Mouse (Mus musculus) neural tube, embryonic 13.5 days (tissue): ENCODE data around the gene Klk1b26. TPM values are rescaled to one million over a fixed set of nuclear protein-coding genes. Genes with fewer than 3 reads are reported as not detected.
"Not testable (repeated sequence)": the region's sequence is repeated elsewhere in the genome, so short reads cannot be mapped to it uniquely, and the experiment has no call there.

Experiments used
- ATAC-seq: fragments of 200-750 bp; cut with Nextera tagmentation; 2 replicates; pipeline ENCODE4 v1.8.0; 2017; ENCODE audit warnings: low read depth, mild to moderate bottlenecking, moderate TSS enrichment, moderate library complexity
- H3K27ac ChIP-seq: fragments of 300-500 bp; sonication (generic); replicated peaks from 2 replicates; pipeline ENCODE4 v1.5.1; 2015; ENCODE audit warnings: moderate library complexity, mild to moderate bottlenecking, inconsistent platforms
- H3K27me3 ChIP-seq: fragments of 300-500 bp; sonication (generic); 2 replicates; pipeline ENCODE4 v1.6.1; 2015; ENCODE audit warnings: mild to moderate bottlenecking, inconsistent platforms
- H3K36me3 ChIP-seq: fragments of 300-500 bp; sonication (generic); 2 replicates; pipeline ENCODE4 v1.6.1; 2015; ENCODE audit warnings: mild to moderate bottlenecking, inconsistent platforms
- H3K4me1 ChIP-seq: fragments of 300-500 bp; sonication (generic); replicated peaks from 2 replicates; pipeline ENCODE4 v1.6.1; 2015; ENCODE audit warnings: inconsistent platforms
- H3K4me2 ChIP-seq: fragments of 300-500 bp; sonication (generic); 2 replicates; pipeline ENCODE4 v1.6.1; 2015; ENCODE audit warnings: inconsistent platforms, mild to moderate bottlenecking, moderate library complexity
- H3K4me3 ChIP-seq: fragments of 300-500 bp; sonication (generic); 2 replicates; pipeline ENCODE4 v1.5.1; 2015; ENCODE audit warnings: mild to moderate bottlenecking, inconsistent platforms
- H3K9ac ChIP-seq: fragments of 300-500 bp; sonication (generic); 2 replicates; pipeline ENCODE4 v1.6.1; 2015; ENCODE audit warnings: moderate library complexity, mild to moderate bottlenecking, inconsistent platforms
- H3K9me3 ChIP-seq: fragments of 300-500 bp; sonication (generic); 2 replicates; pipeline ENCODE4 v1.6.1; 2016; ENCODE audit warnings: inconsistent platforms
- WGBS: fragments of 180-500 bp; shearing (Covaris S2); methylation state at CpG from one replicate; pipeline ENCODE4 v1.1.7; 2015; 5-methylcytosine and 5-hydroxymethylcytosine counted together
- polyA plus RNA-seq: library from polyadenylated mRNA; unstranded; fragments of >200 nt; fragmentation: Nextera tagmentation; extraction: Ambion mirVana; gene quantifications from 2 replicates; pipeline ENCODE4 v1.2.1, GENCODE M21; 2015

Klk1b26 gene
- not detected in 2 replicates for polyA plus RNA-seq

DNA sequence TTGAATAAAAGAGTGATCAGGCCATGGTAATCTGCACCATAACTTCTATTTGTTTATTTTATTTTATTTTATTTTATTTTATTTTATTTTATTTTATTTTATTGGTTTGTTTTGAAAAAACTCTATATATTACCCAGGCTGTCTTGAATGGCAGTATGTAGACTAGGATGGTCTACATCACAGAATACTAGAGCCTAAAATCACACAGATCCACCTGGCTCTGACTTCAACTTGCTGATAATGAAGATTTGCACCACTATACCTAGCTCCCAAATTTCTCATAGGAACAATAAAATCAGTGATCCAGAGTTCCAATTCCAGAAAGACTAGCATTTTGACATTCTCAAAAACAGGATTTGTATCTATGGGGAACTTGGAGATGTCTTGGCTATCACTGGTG, at the start of gene Klk1b26:
Gene Klk1b26, plus strand, starts transcription at position 301 of the 400 bp plus-strand sequence.
- H3K27me3 ChIP-seq, ATAC-seq, H3K4me1 ChIP-seq, H3K4me3 ChIP-seq, H3K4me2 ChIP-seq, H3K36me3 ChIP-seq, H3K27ac ChIP-seq, H3K9ac ChIP-seq, H3K9me3 ChIP-seq: not testable (repeated sequence)

DNA sequence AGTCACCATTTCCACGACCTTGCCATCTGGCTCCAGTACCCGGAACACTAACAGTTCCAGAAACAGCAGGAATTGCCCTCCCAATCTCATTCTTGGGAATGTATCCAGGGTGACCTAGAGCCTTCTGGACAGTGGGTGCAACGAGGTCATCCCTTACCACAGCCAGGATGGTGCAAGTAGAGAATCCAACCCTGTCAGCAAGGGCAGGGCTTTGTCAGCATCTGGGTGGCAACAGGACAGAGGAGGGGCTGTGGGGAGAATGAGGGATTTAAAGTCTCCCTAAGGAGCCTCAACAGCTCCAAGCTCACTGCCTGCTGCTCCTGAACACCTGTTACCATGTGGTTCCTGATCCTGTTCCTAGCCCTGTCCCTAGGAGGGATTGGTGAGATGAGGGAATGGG, 45.5 kb upstream of the Klk1b26 start, which contains the start of gene Klk1b1:
Gene Klk1b1, plus strand, starts transcription at position 301 of the 400 bp plus-strand sequence.
- H3K4me1 ChIP-seq: no peaks in the 10 kb centered on the region
- H3K4me2 ChIP-seq: no peak within 1 kb of the TSS
- WGBS: 69% methylated on average over 3 of the region's 3 CpGs
- H3K4me3 ChIP-seq: no peak within 1 kb of the TSS
- H3K27ac ChIP-seq: no peak within 1 kb of the TSS
- no peaks in the 10 kb centered on the region for H3K27me3 ChIP-seq
- no peak for ATAC-seq
- H3K36me3 ChIP-seq: no peaks in the 10 kb centered on the region
- H3K9ac ChIP-seq: no peak within 1 kb of the TSS
- no peaks in the 10 kb centered on the region for H3K9me3 ChIP-seq

DNA sequence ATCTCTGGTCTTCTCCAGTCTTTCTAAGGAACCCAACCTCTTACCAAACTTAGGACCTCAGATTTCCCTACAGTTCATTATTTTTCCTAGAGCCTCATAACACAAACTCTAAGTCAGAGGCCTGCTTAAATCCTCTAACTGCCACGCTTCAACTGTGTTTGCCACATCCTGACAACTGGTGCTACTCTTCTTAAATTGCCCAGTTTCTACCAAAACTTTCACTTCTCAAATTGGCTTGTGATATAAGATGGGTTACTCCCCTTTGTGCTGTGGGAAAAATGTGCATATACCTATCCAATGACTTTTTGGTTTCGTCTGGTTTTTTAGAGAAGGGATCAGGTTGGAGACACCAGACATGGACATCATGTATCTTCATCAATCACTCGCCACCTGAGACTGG, 44.9 kb upstream of the Klk1b26 start:
- no peak for ATAC-seq
- no peaks in the 10 kb centered on the region for H3K27me3 ChIP-seq
- H3K4me3 ChIP-seq: no peak overlapping the region
- no peaks in the 10 kb centered on the region for H3K9me3 ChIP-seq
- H3K4me1 ChIP-seq: no peaks in the 10 kb centered on the region
- H3K27ac ChIP-seq: no peak overlapping the region
- H3K4me2 ChIP-seq: no peak overlapping the region
- WGBS: 87% methylated on average over 3 of the region's 3 CpGs
- H3K36me3 ChIP-seq: no peaks in the 10 kb centered on the region
- H3K9ac ChIP-seq: no peak overlapping the region

DNA sequence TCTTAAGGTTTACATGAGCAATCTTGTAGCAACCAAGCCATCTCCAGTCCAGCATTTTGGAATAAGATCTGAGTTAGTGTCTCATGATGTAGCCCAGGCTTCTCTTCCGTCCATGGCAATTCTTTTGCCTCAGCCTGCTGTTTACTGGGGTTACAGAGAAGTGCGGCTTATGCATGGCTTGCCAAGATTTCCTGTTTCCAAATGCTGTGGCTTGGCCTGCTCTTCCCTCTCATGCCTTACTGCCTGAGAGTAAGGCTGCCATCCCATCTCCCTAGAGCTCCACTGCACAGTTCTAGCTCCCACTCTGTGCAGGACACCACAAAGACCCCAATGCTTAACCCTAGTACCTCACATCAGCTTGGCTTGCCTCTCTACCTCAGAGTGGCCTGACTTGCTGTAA, 44.4 kb upstream of the Klk1b26 start:
- Histone ChIP-seq H3K4me3 (no peak overlapping the region), H3K27ac (no peak overlapping the region), H3K9me3 (no peaks in the 10 kb centered on the region), H3K36me3 (no peaks in the 10 kb centered on the region), H3K4me1 (no peaks in the 10 kb centered on the region), H3K4me2 (no peak overlapping the region), H3K27me3 (no peaks in the 10 kb centered on the region), H3K9ac (no peak overlapping the region)
- WGBS: 96% methylated on average over 2 of the region's 2 CpGs
- ATAC-seq: no peak

DNA sequence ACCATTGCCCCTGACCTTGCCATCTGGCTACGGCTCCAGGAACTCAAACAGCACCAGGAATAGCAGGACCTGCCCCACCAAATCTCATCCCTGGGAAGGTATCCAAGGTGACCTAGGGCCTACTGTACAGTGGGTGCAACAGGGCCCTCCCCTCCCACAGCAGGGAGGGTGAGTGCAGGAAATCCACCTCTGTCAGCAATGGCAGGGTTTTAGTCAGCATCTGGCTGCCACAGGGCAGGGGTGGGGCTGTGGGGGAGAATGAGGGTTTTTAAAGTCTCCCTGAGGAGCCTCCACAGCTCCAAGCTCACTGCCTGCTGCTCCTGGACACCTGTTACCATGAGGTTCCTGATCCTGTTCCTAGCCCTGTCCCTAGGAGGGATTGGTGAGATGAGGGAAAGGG, 36.2 kb upstream of the Klk1b26 start, which contains the start of gene Klk1b9:
Gene Klk1b9, plus strand, starts transcription at position 301 of the 400 bp plus-strand sequence.
- H3K36me3 ChIP-seq, H3K4me2 ChIP-seq, H3K4me1 ChIP-seq, H3K9ac ChIP-seq, H3K9me3 ChIP-seq, H3K27ac ChIP-seq, ATAC-seq, H3K27me3 ChIP-seq, H3K4me3 ChIP-seq: not testable (repeated sequence)
- 69% methylated on average over 1 of the region's 1 CpGs for WGBS

DNA sequence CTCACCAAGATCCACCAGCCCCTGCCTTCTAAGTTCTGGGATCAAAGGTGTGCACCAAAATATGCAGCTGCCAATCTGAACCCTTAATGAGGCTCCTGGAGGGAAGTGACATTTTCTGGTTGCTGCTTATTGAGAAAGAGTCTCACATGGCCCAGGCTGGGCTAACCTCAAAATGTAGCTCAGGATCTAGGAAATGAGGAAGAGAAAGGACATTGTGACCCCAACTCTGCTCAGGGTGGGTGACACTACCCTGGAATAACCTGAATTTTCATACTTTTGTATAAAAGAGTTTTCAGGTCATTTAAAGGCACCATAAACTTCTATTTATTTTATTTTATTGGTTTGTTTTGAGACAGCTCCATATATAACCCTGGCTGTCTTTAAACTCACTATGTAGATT, 26.3 kb upstream of the Klk1b26 start:
- H3K9ac ChIP-seq: no peak overlapping the region
- H3K27ac ChIP-seq: no peak overlapping the region
- no peak overlapping the region for H3K4me3 ChIP-seq
- no peaks in the 10 kb centered on the region for H3K9me3 ChIP-seq
- ATAC-seq: no peak
- H3K4me2 ChIP-seq: no peak overlapping the region
- no peaks in the 10 kb centered on the region for H3K4me1 ChIP-seq
- H3K27me3 ChIP-seq: no peaks in the 10 kb centered on the region
- no peaks in the 10 kb centered on the region for H3K36me3 ChIP-seq

DNA sequence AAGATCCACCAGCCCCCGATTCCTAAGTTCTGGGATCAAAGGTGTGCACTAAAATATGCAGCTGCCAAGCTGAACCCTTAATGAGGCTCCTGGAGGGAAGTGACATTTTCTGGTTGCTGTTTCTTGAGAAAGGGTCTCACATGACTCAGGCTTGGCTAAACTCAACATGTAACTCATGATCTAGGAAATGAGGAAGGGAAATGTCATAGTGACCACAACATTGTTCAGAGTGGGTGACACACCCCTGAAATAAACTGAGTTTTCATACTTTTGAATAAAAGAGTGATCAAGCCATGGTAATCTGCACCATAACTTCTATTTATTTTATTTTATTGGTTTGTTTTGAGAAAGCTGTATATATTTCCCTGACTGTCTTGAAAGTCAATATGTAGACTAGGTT, 17.1 kb upstream of the Klk1b26 start:
- not testable (repeated sequence) for H3K36me3 ChIP-seq, H3K9me3 ChIP-seq, H3K4me1 ChIP-seq, H3K27ac ChIP-seq, H3K27me3 ChIP-seq, ATAC-seq, H3K9ac ChIP-seq, H3K4me3 ChIP-seq, H3K4me2 ChIP-seq
- 63% methylated on average over 1 of the region's 1 CpGs for WGBS

DNA sequence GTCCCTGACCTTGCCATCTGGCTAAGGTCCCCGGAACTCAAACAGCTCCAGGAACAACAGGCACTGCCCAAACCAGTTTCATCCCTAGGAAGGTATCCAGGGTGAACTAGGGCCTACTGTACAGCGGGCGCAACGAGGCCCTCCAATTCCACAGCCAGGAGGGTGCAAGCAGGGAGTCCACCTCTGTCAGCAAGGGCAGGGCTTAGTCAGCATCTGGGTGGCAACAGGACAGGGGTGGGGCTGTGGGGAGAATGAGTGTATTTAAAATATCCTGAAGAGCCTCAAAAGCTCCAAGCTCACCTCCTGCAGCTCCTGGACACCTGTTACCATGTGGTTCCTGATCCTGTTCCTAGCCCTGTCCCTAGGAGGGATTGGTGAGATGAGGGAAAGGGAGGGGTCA, 16.4 kb upstream of the Klk1b26 start, which contains the start of gene Klk1b11:
Gene Klk1b11, plus strand, starts transcription at position 301 of the 400 bp plus-strand sequence.
- 88% methylated on average over 4 of the region's 4 CpGs for WGBS
- not testable (repeated sequence) for ATAC-seq, H3K27ac ChIP-seq, H3K4me1 ChIP-seq, H3K36me3 ChIP-seq, H3K27me3 ChIP-seq, H3K9me3 ChIP-seq, H3K4me3 ChIP-seq, H3K4me2 ChIP-seq, H3K9ac ChIP-seq

DNA sequence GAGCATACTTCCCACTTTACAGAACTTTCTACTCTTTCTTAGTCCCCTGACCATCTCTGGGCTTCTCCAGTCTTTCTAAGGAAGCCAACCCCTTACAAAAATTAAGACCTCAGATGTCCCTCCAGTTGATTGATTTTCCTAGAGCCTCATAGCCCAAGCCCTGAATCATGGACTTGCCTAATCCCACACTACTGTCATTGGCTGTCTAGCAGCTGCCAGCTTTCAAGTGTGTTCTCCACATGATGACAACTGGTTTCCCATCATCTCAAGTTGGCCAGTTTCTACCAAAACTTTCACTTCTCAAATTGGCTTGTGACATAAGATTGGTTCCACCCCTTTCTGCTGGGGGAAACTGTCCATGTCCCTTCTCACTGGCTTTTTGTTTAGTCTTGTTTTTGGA, 7.1 kb upstream of the Klk1b26 start:
- no peaks in the 10 kb centered on the region for H3K36me3 ChIP-seq
- H3K9me3 ChIP-seq: no peaks in the 10 kb centered on the region
- H3K9ac ChIP-seq: no peak overlapping the region
- H3K4me3 ChIP-seq: no peak overlapping the region
- no peak overlapping the region for H3K4me2 ChIP-seq
- H3K27me3 ChIP-seq: no peaks in the 10 kb centered on the region
- no peak for ATAC-seq
- H3K27ac ChIP-seq: no peak overlapping the region
- no peaks in the 10 kb centered on the region for H3K4me1 ChIP-seq

DNA sequence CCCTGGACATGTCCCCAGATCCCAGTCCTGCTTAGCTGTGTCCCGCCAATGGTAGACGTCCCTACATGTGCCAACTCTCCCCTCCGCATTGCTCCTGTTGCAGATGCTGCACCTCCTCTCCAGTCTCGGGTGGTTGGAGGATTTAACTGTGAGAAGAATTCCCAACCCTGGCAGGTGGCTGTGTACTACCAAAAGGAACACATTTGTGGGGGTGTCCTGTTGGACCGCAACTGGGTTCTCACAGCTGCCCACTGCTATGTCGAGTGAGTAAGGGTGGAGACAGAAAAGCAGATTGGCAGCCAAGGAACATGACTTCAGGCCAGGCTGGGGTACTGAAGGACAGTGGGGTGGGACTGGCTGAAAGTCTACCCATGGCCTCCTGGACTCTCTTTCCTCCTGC, 2.7 kb downstream of the Klk1b26 start:
- H3K9me3 ChIP-seq, H3K9ac ChIP-seq, H3K4me2 ChIP-seq, H3K36me3 ChIP-seq, H3K27me3 ChIP-seq, ATAC-seq, H3K4me3 ChIP-seq, H3K4me1 ChIP-seq, H3K27ac ChIP-seq: not testable (repeated sequence)
- 81% methylated on average over 6 of the region's 6 CpGs for WGBS

DNA sequence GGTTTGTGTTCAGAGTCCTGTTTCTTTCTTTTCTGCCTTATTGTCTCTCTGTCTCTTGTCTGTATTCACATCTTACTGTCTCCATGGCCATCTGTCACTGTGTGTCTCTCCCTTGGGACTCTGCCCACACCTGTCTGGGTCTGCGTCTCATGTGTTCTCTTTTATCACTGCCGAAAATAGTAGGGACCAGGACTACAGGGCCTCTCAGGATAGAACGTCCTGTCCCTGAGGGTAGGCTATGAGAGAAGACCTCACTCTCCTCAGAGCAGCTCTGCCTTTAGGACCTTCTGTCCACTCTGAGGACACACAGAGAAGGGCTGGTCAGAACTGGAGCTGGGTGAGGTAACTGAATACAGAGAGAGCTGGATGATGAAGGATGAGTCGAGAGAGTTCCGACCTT, 3.1 kb downstream of the Klk1b26 start:
- Histone ChIP-seq H3K27ac (no peak overlapping the region), H3K4me2 (no peak overlapping the region), H3K9ac (no peak overlapping the region), H3K4me1 (no peaks in the 10 kb centered on the region), H3K4me3 (no peak overlapping the region), H3K27me3 (no peaks in the 10 kb centered on the region), H3K36me3 (no peaks in the 10 kb centered on the region), H3K9me3 (no peaks in the 10 kb centered on the region)
- WGBS: 89% methylated on average over 5 of the region's 5 CpGs
- ATAC-seq: no peak

DNA sequence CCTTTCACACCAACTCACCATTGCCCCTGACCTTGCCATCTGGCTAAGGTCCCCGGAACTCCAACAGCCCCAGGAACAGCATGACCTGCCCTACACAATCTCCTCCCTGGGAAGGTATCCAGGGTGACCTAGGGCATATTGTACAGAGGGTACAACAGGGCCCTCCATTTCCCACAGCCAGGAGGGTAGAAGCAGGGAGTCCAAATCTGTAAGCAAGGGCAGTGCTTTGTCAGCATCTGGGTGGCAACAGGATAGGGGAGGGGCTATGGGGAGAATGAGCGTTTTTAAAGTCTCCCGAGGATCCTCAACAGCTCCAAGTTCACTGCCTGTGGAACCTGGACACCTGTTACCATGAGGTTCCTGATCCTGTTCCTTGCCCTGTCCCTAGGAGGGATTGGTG, 40.0 kb downstream of the Klk1b26 start, which contains the start of gene Klk1b27:
Gene Klk1b27, plus strand, starts transcription at position 301 of the 400 bp plus-strand sequence.
- not testable (repeated sequence) for H3K27ac ChIP-seq, ATAC-seq, H3K9ac ChIP-seq, H3K4me1 ChIP-seq, H3K4me3 ChIP-seq, H3K9me3 ChIP-seq, H3K36me3 ChIP-seq, H3K27me3 ChIP-seq, H3K4me2 ChIP-seq
- 78% methylated on average over 3 of the region's 3 CpGs for WGBS
